Mouse (Mus musculus) heart, embryonic 11.5 days (tissue): ENCODE data around the gene Slc23a3. TPM values are rescaled to one million over a fixed set of nuclear protein-coding genes. Genes with fewer than 3 reads are reported as not detected.

Experiments used
- ATAC-seq: fragments of 200-750 bp; cut with Nextera tagmentation; replicated peaks from 2 replicates; pipeline ENCODE4 v1.8.0; 2017; ENCODE audit warnings: moderate library complexity; ENCODE audit not compliant: insufficient number of reproducible peaks, low FRiP score, low TSS enrichment
- H3K27ac ChIP-seq: fragments of 300-500 bp; sonication (generic); 2 replicates; pipeline ENCODE4 v1.5.1; 2014; ENCODE audit warnings: mild to moderate bottlenecking, low read depth, low read length
- H3K27me3 ChIP-seq: fragments of 300-500 bp; sonication (generic); 2 replicates; pipeline ENCODE4 v1.6.1; 2014; ENCODE audit warnings: mild to moderate bottlenecking, low read length, mixed read lengths; ENCODE audit not compliant: control insufficient read depth, insufficient read depth
- H3K36me3 ChIP-seq: fragments of 300-500 bp; sonication (generic); 2 replicates; pipeline ENCODE4 v1.6.1; 2014; ENCODE audit warnings: mild to moderate bottlenecking, low read length, moderate library complexity, mixed read lengths; ENCODE audit not compliant: control insufficient read depth, insufficient read depth
- H3K4me1 ChIP-seq: fragments of 300-500 bp; sonication (generic); 2 replicates; pipeline ENCODE4 v1.6.1; 2014; ENCODE audit warnings: low read length; ENCODE audit not compliant: control insufficient read depth, insufficient read depth
- H3K4me2 ChIP-seq: fragments of 300-500 bp; sonication (generic); 2 replicates; pipeline ENCODE4 v1.6.1; 2014; ENCODE audit warnings: mild to moderate bottlenecking, moderate library complexity
- H3K4me3 ChIP-seq: fragments of 300-500 bp; sonication (generic); 2 replicates; pipeline ENCODE4 v1.5.1; 2014; ENCODE audit warnings: low read depth, low read length
- H3K9ac ChIP-seq: fragments of 300-500 bp; sonication (generic); 2 replicates; pipeline ENCODE4 v1.6.1; 2014; ENCODE audit warnings: mild to moderate bottlenecking, low read depth, low read length, moderate library complexity
- H3K9me3 ChIP-seq: fragments of 300-500 bp; sonication (generic); replicated peaks from 2 replicates; pipeline ENCODE4 v1.6.1; 2016; ENCODE audit warnings: low read length; ENCODE audit not compliant: control insufficient read depth
- WGBS: fragments of 180-500 bp; shearing (Covaris S2); extraction: QIAGEN DNeasy Blood & Tissue Kit; methylation state at CpG from one replicate; pipeline ENCODE4 v1.1.7; 2014; ENCODE audit not compliant: insufficient replicate concordance; 5-methylcytosine and 5-hydroxymethylcytosine counted together
- polyA plus RNA-seq: library from polyadenylated mRNA; unstranded; fragments of >200 nt; fragmentation: Nextera tagmentation; extraction: Ambion mirVana; gene quantifications from 2 replicates; pipeline ENCODE4 v1.2.1, GENCODE M21; 2014

Gene Slc23a3
- polyA plus RNA-seq, 1 experiment from 2014 or later, result 0.20 TPM

- WGBS, result 8% methylated on average over 7 of the region's 7 CpGs
- H3K27ac ChIP-seq, result peak overlapping the region; percentile 59
- peak overlapping the region; percentile 58 for H3K4me3 ChIP-seq
- no peaks in the 10 kb centered on the region for H3K27me3 ChIP-seq
- peak overlapping the region; percentile 77 for H3K9ac ChIP-seq
- H3K36me3 ChIP-seq, result peaks cover 17% of the 10 kb centered on the region
- 0 out of 2 replicates have a peak, but pooled peaks have one; percentile 1 for ATAC-seq
- H3K4me2 ChIP-seq, result peak overlapping the region; percentile 75
- H3K9me3 ChIP-seq, result no peaks in the 10 kb centered on the region
- peaks cover 6% of the 10 kb centered on the region; the same call in 1 of the 2 replicates for H3K4me1 ChIP-seq
These were observed 34.4 kb upstream of the Slc23a3 start for GRCm38 (mm10) chr1:75168093-75168471.

GRCm38 (mm10) chr1:75160256-75160617 lies 26.5 kb upstream of the Slc23a3 start:
- H3K36me3 ChIP-seq, result no peaks in the 10 kb centered on the region
- H3K27me3 ChIP-seq, result no peaks in the 10 kb centered on the region
- 54% methylated on average over 4 of the region's 4 CpGs for whole genome bisulfite sequencing
- no peak overlapping the region for H3K4me2 ChIP-seq
- no peak overlapping the region for H3K4me3 ChIP-seq
- no peak for ATAC-seq
- H3K9ac ChIP-seq, result no peak overlapping the region
- no peaks in the 10 kb centered on the region for H3K4me1 ChIP-seq
- H3K9me3 ChIP-seq, result no peaks in the 10 kb centered on the region
- no peak overlapping the region for H3K27ac ChIP-seq

- Histone ChIP-seq H3K9ac (no peak overlapping the region), H3K36me3 (no peaks in the 10 kb centered on the region), H3K4me1 (no peaks in the 10 kb centered on the region), H3K4me3 (no peak overlapping the region), H3K27me3 (no peaks in the 10 kb centered on the region), H3K27ac (no peak overlapping the region), H3K9me3 (no peaks in the 10 kb centered on the region), H3K4me2 (no peak overlapping the region)
- ATAC-seq, result no peak
- WGBS, result 42% methylated on average over 5 of the region's 5 CpGs
These were observed 26.0 kb upstream of the Slc23a3 start for GRCm38 (mm10) chr1:75159540-75160255.

GRCm38 (mm10) chr1:75158990-75159389 lies 25.3 kb upstream of the Slc23a3 start:
- Histone ChIP-seq H3K9ac (no peak overlapping the region), H3K4me2 (no peak overlapping the region), H3K4me3 (no peak overlapping the region), H3K36me3 (no peaks in the 10 kb centered on the region), H3K9me3 (no peaks in the 10 kb centered on the region), H3K27me3 (no peaks in the 10 kb centered on the region), H3K4me1 (no peaks in the 10 kb centered on the region), H3K27ac (no peak overlapping the region)
- ATAC-seq, result no peak

GRCm38 (mm10) chr1:75155837-75156236 lies 22.1 kb upstream of the Slc23a3 start:
- Histone ChIP-seq H3K27ac (no peak overlapping the region), H3K4me1 (no peaks in the 10 kb centered on the region), H3K27me3 (no peaks in the 10 kb centered on the region), H3K36me3 (no peaks in the 10 kb centered on the region), H3K9me3 (no peaks in the 10 kb centered on the region), H3K9ac (no peak overlapping the region), H3K4me3 (no peak overlapping the region), H3K4me2 (no peak overlapping the region)
- WGBS, result 48% methylated on average over 3 of the region's 3 CpGs
- ATAC-seq, result no peak

- H3K9ac ChIP-seq, result no peak overlapping the region
- ATAC-seq, result no peak
- H3K27me3 ChIP-seq, result no peaks in the 10 kb centered on the region
- H3K9me3 ChIP-seq, result no peaks in the 10 kb centered on the region
- no peak overlapping the region for H3K4me2 ChIP-seq
- no peak overlapping the region for H3K27ac ChIP-seq
- H3K36me3 ChIP-seq, result peaks cover 29% of the 10 kb centered on the region
- no peak overlapping the region for H3K4me3 ChIP-seq
- 86% methylated on average over 4 of the region's 4 CpGs for WGBS
- H3K4me1 ChIP-seq, result no peaks in the 10 kb centered on the region
These were observed 15.0 kb upstream of the Slc23a3 start for GRCm38 (mm10) chr1:75148727-75149126.

DNA sequence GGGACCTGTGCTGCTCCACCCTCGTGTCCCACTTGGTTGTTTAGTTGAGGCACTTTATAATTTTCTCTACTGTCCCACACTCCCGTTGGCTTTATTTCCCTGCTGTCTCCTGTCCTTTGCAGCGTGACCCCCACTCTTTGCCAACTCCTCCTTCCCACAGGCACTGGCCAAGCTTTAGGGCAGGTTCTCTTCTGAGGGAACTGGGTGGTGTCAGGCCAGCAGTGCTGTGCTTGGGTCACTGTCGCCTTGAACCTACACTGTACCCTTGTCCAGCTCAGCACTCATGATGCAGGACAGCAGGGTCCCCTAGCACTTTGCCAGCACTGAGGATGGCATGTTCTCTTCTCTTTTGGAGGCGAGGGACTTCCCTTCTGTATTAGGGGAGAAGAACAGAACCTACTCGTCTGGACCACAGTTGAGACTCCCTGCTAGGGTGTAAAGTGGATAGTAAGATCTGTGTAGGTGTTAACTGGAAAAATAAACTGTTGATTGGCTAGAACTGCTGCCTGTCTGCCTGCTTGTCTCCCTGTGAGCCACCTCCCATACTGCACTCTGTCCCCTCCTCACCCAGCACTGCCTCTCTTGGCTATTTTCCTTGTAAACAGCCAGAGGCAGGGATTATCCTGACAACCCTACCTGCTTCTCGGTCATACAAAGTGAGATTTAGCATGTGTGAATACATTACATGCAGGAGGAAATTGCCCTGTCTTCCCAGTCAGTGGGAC lies 13.9 kb upstream of the Slc23a3 start:
- Histone ChIP-seq H3K36me3 (peaks cover 29% of the 10 kb centered on the region), H3K4me2 (no peak overlapping the region)
- 62% methylated on average over 7 of the region's 7 CpGs for WGBS

GRCm38 (mm10) chr1:75145589-75145988 lies 11.9 kb upstream of the Slc23a3 start:
- no peak overlapping the region for H3K9ac ChIP-seq
- H3K36me3 ChIP-seq, result peaks cover 29% of the 10 kb centered on the region
- H3K4me3 ChIP-seq, result no peak overlapping the region
- H3K9me3 ChIP-seq, result no peaks in the 10 kb centered on the region
- 70% methylated on average over 3 of the region's 3 CpGs for WGBS
- no peak for ATAC-seq
- peaks cover 10% of the 10 kb centered on the region; the same call in 1 of the 2 replicates for H3K4me1 ChIP-seq
- H3K4me2 ChIP-seq, result no peak overlapping the region
- H3K27me3 ChIP-seq, result no peaks in the 10 kb centered on the region
- no peak overlapping the region for H3K27ac ChIP-seq

More for the DNA sequence above, 13.9 kb upstream of the Slc23a3 start:
- Histone ChIP-seq H3K4me1 (peaks cover 3% of the 10 kb centered on the region; the same call in 1 of the 2 replicates), H3K27ac (no peak overlapping the region), H3K9me3 (no peaks in the 10 kb centered on the region), H3K9ac (no peak overlapping the region), H3K27me3 (no peaks in the 10 kb centered on the region), H3K4me3 (no peak overlapping the region)
- ATAC-seq, result no peak
